23 mouse cellular contexts compared by ENCODE assay signal in genomic region chr3:61670874-61671273, GRCm38 (mm10).
DNase-seq lines count a peak whose midpoint lies in the region; ATAC-seq and TF ChIP-seq lines count a peak whose summit lies in the region.
"Had no signal": no experiment of that assay in that cellular context is flagged by ENCODE, and none has a peak within 500 bp of the region (broad histone marks: within the 10 kb centered on the region; RNA-seq: fewer than 3 reads in every experiment).

No protein-coding gene starts in this region.

- TF ChIP-seq EP300 in MEL (IDR thresholded peaks at IDR 0.05; ENCODE audit: low read depth in 1 of 2, low read length in 2 of 2), result no peak

- H3K36me3 ChIP-seq in MEL (ENCODE audit: control insufficient read depth in 1 of 2, insufficient read depth in 2 of 2, low read length in 2 of 2), result no peaks in the 10 kb centered on the region
- no peaks in the 10 kb centered on the region for H3K36me3 ChIP-seq in intestine, postnatal 0 days (ENCODE audit: control insufficient read depth, insufficient read depth)
- H3K36me3 ChIP-seq in midbrain, embryonic 11.5 days (ENCODE audit: control insufficient read depth, insufficient read depth, low read length), result no peaks in the 10 kb centered on the region
- H3K36me3 ChIP-seq: limb, embryonic 12.5 days; midbrain, embryonic 13.5 days; neural tube, embryonic 15.5 days had no signal

- WGBS in intestine, postnatal 0 days, result 91% methylated on average over 1 of the region's 1 CpGs
- 79% methylated on average over 1 of the region's 1 CpGs for WGBS in midbrain, embryonic 11.5 days

- no peak overlapping the region for H3K4me2 ChIP-seq in intestine, postnatal 0 days (replicated peaks; ENCODE audit: low read depth)
- H3K4me2 ChIP-seq in midbrain, embryonic 11.5 days, result no peak overlapping the region
- H3K4me2 ChIP-seq: limb, embryonic 12.5 days; liver, embryonic 11.5 days; midbrain, embryonic 13.5 days; neural tube, embryonic 15.5 days had no signal

- H3K79me2 ChIP-seq in MEL (ENCODE audit: control insufficient read depth, insufficient read depth, low read length, poor library complexity), result no peaks in the 10 kb centered on the region

- H3K27me3 ChIP-seq in MEL (ENCODE audit: control insufficient read depth in 1 of 2, insufficient read depth in 2 of 2, low read length in 2 of 2), result no peaks in the 10 kb centered on the region
- no peaks in the 10 kb centered on the region for H3K27me3 ChIP-seq in intestine, postnatal 0 days (replicated peaks; ENCODE audit: control insufficient read depth, insufficient read depth, low read length)
- H3K27me3 ChIP-seq in midbrain, embryonic 11.5 days (ENCODE audit: control insufficient read depth, insufficient read depth, low read length), result no peaks in the 10 kb centered on the region
- H3K27me3 ChIP-seq: limb, embryonic 12.5 days; midbrain, embryonic 13.5 days; neural tube, embryonic 15.5 days had no signal

- no peaks in the 10 kb centered on the region for H3K4me1 ChIP-seq in MEL (ENCODE audit: control insufficient read depth in 1 of 2, insufficient read depth in 2 of 2, low read length in 2 of 2)
- no peaks in the 10 kb centered on the region for H3K4me1 ChIP-seq in intestine, postnatal 0 days (replicated peaks; ENCODE audit: control insufficient read depth, insufficient read depth, low read length)
- no peaks in the 10 kb centered on the region for H3K4me1 ChIP-seq in midbrain, embryonic 11.5 days (ENCODE audit: control insufficient read depth, insufficient read depth, low read length)
- H3K4me1 ChIP-seq: limb, embryonic 12.5 days; midbrain, embryonic 13.5 days; neural tube, embryonic 15.5 days had no signal

- TF ChIP-seq RAD21 in MEL (IDR thresholded peaks at IDR 0.05; ENCODE audit: low read depth, low read length), result no peak

- no peak overlapping the region for H3K9ac ChIP-seq in MEL (ENCODE audit: control insufficient read depth, low read depth, low read length, poor library complexity, severe bottlenecking)
- H3K9ac ChIP-seq in intestine, postnatal 0 days (ENCODE audit: low read depth, low read length), result no peak overlapping the region
- no peak overlapping the region for H3K9ac ChIP-seq in midbrain, embryonic 11.5 days (ENCODE audit: low read length)
- H3K9ac ChIP-seq: forebrain, postnatal 0 days; limb, embryonic 12.5 days; midbrain, embryonic 13.5 days; neural tube, embryonic 15.5 days had no signal

- TF ChIP-seq CTCF in MEL (IDR thresholded peaks at IDR 0.05 in 2 of 3, conservative IDR thresholded peaks at IDR 0.05 in 1 of 3; ENCODE audit: control insufficient read depth in 1 of 3, insufficient read depth in 1 of 3, low read depth in 2 of 3, low read length in 3 of 3, poor library complexity in 1 of 3, severe bottlenecking in 1 of 3), result no peak
- no peak for TF ChIP-seq CTCF in intestine, postnatal 0 days (IDR thresholded peaks at IDR 0.05; ENCODE audit: low read depth)

- H3K9me3 ChIP-seq in MEL (replicated peaks; ENCODE audit: insufficient read depth, low read length), result no peaks in the 10 kb centered on the region
- H3K9me3 ChIP-seq in intestine, postnatal 0 days (ENCODE audit: control insufficient read depth), result no peaks in the 10 kb centered on the region
- no peaks in the 10 kb centered on the region for H3K9me3 ChIP-seq in midbrain, embryonic 11.5 days (ENCODE audit: control insufficient read depth, low read length)
- H3K9me3 ChIP-seq: limb, embryonic 12.5 days; midbrain, embryonic 13.5 days; neural tube, embryonic 15.5 days had no signal

- no peak for TF ChIP-seq POLR2A in MEL (IDR thresholded peaks at IDR 0.05; ENCODE audit: control insufficient read depth in 1 of 2, insufficient read depth in 1 of 2, low read depth in 1 of 2, low read length in 2 of 2, poor library complexity in 1 of 2)

- no peak overlapping the region for H3K4me3 ChIP-seq in MEL (ENCODE audit: control insufficient read depth in 1 of 2, insufficient read depth in 1 of 2, low read depth in 2 of 2, low read length in 2 of 2)
- H3K4me3 ChIP-seq in intestine, postnatal 0 days (ENCODE audit: low read depth, low read length), result no peak overlapping the region
- no peak overlapping the region for H3K4me3 ChIP-seq in midbrain, embryonic 11.5 days (ENCODE audit: low read depth, low read length)
- H3K4me3 ChIP-seq: erythroblast, embryonic 14.5 days; left cerebral cortex, adult 2 months; limb, embryonic 12.5 days; midbrain, embryonic 13.5 days; neural tube, embryonic 15.5 days had no signal

- H3K27ac ChIP-seq in MEL (ENCODE audit: control insufficient read depth, low read depth, low read length), result no peak overlapping the region
- H3K27ac ChIP-seq in intestine, postnatal 0 days (ENCODE audit: low read depth, low read length), result no peak overlapping the region
- H3K27ac ChIP-seq in midbrain, embryonic 11.5 days (ENCODE audit: low read depth, low read length), result no peak overlapping the region
- H3K27ac ChIP-seq: left cerebral cortex, adult 2 months; limb, embryonic 12.5 days; midbrain, embryonic 13.5 days; neural tube, embryonic 15.5 days had no signal

- peak; percentile 98 for ATAC-seq in megakaryocyte, adult 5-6 weeks (ENCODE audit: poor library complexity, severe bottlenecking)
- peak; percentile 67; the same call in 1 of the 2 replicates for ATAC-seq in neutrophil, adult 5-6 weeks (ENCODE audit: extremely low read depth, insufficient number of reproducible peaks, low FRiP score, poor library complexity, severe bottlenecking)
- no peak for ATAC-seq in intestine, postnatal 0 days
- ATAC-seq in midbrain, embryonic 11.5 days (ENCODE audit: low FRiP score), result no peak
- ATAC-seq: forebrain, postnatal 0 days; hindbrain, embryonic 16.5 days; midbrain, embryonic 13.5 days had no signal

- DNase-seq in A20 (ENCODE audit: low read depth, low spot score) (peak; percentile 50), MEL (ENCODE audit: low read depth, low spot score) (peak; percentile 46)
- DNase-seq in right cerebral cortex, adult 18-20 months, result no peak
- DNase-seq in midbrain, embryonic 11.5 days (ENCODE audit: low spot score, missing footprints), result no peak
- DNase-seq: adrenal gland, postnatal 25 days; cerebellum, adult 18-20 months; cerebellum, postnatal 10 days; forebrain, postnatal 0 days; heart, postnatal 14 days; kidney, adult 9 months; kidney, postnatal 10 days; layer of hippocampus, adult 9-11 months; thymus, postnatal 25 days had no signal

TF ChIP-seq in MEL, 35 proteins besides CTCF, POLR2A, EP300 and RAD21:
- TF ChIP-seq MYB (IDR thresholded peaks at IDR 0.05; ENCODE audit: low read depth, low read length), result no peak
- no peak for TF ChIP-seq SMC3 (IDR thresholded peaks at IDR 0.05; ENCODE audit: low read depth, low read length)
- no peak for TF ChIP-seq MEF2A (IDR thresholded peaks at IDR 0.05; ENCODE audit: extremely low read depth, insufficient replicate concordance, low read depth, low read length, poor library complexity, severe bottlenecking)
- TF ChIP-seq USF2 (IDR thresholded peaks at IDR 0.05; ENCODE audit: borderline replicate concordance in 1 of 2, insufficient read depth in 1 of 2, low read depth in 1 of 2, low read length in 2 of 2), result no peak
- TF ChIP-seq POLR2AphosphoS2 (IDR thresholded peaks at IDR 0.05; ENCODE audit: low read length), result no peak
- TF ChIP-seq ZMIZ1 (IDR thresholded peaks at IDR 0.05; ENCODE audit: low read depth, low read length), result no peak
- no peak for TF ChIP-seq ETS1 (IDR thresholded peaks at IDR 0.05; ENCODE audit: low read depth, low read length)
- no peak for TF ChIP-seq GATA1 (IDR thresholded peaks at IDR 0.05; ENCODE audit: low read depth, low read length)
- no peak for TF ChIP-seq NRF1 (IDR thresholded peaks at IDR 0.05; ENCODE audit: insufficient read depth, low read depth, low read length, poor library complexity, severe bottlenecking)
- no peak for TF ChIP-seq TAL1 (IDR thresholded peaks at IDR 0.05; ENCODE audit: low read length)
- no peak for TF ChIP-seq SIN3A (IDR thresholded peaks at IDR 0.05; ENCODE audit: low read length)
- TF ChIP-seq NELFE (IDR thresholded peaks at IDR 0.05; ENCODE audit: low read depth, low read length), result no peak
- TF ChIP-seq GABPA (IDR thresholded peaks at IDR 0.05; ENCODE audit: low read depth, low read length), result no peak
- no peak for TF ChIP-seq TCF12 (IDR thresholded peaks at IDR 0.05; ENCODE audit: low read depth, low read length)
- no peak for TF ChIP-seq ZC3H11A (IDR thresholded peaks at IDR 0.05; ENCODE audit: low read depth, low read length)
- TF ChIP-seq MAX (IDR thresholded peaks at IDR 0.05; ENCODE audit: low read length), result no peak
TF ChIP-seq in MEL: peak in this region for 0.

Comparison
In these comparisons a context has a peak if more than half of its experiments do, and no peak if none do; other contexts are left out.
1. DNase-seq: peak in A20 (single experiment) and MEL (single experiment); none in right cerebral cortex, adult 18-20 months (single experiment) and midbrain, embryonic 11.5 days (single experiment).
2. ATAC-seq: peak in megakaryocyte, adult 5-6 weeks (single experiment) and neutrophil, adult 5-6 weeks (single experiment); none in intestine, postnatal 0 days (single experiment) and midbrain, embryonic 11.5 days (single experiment).